Mouse (Mus musculus) C2C12 (cell line): ENCODE measurements around the gene Dpy19l3.

Source experiments
- CEBPB ChIP-seq: IDR thresholded peaks from one replicate; pipeline ENCODE4 v1.6.1; 2011; ENCODE audit warnings: low read depth, mild to moderate bottlenecking, control low read depth, moderate library complexity
- CTCF ChIP-seq: IDR thresholded peaks from one replicate; pipeline ENCODE4 v1.5.1; 2011; ENCODE audit not compliant: control insufficient read depth, insufficient read depth, insufficient read length
- FOSL1 ChIP-seq: IDR thresholded peaks from one replicate; pipeline ENCODE4 v1.8.0; 2011; ENCODE audit warnings: mild to moderate bottlenecking, low read length; ENCODE audit not compliant: poor library complexity, insufficient read depth, severe bottlenecking
- MAX ChIP-seq: IDR thresholded peaks from one replicate; pipeline ENCODE4 v1.6.1; 2011; ENCODE audit warnings: mild to moderate bottlenecking, control low read depth
- MYOD1 ChIP-seq: IDR thresholded peaks from one replicate; pipeline ENCODE4 v1.6.1; 2011; ENCODE audit warnings: low read depth; ENCODE audit not compliant: control insufficient read depth, insufficient read length
- MYOG ChIP-seq: IDR thresholded peaks from one replicate; pipeline ENCODE4 v1.6.1; 2011; ENCODE audit not compliant: control insufficient read depth, insufficient read length; ENCODE audit errors: extremely low read depth
- USF1 ChIP-seq: IDR thresholded peaks from one replicate; pipeline ENCODE4 v1.6.1; 2011; ENCODE audit warnings: low read depth, mild to moderate bottlenecking, control low read depth, moderate library complexity

- TF ChIP-seq CTCF: no peak
- no peak for TF ChIP-seq USF1
- TF ChIP-seq MYOG: no peak
- no peak for TF ChIP-seq CEBPB
- TF ChIP-seq MAX: no peak
- TF ChIP-seq MYOD1: no peak
- TF ChIP-seq FOSL1: no peak
Observed at GRCm38 (mm10) chr7:35733313-35734050, 20.8 kb downstream of the Dpy19l3 start.
